Mouse (Mus musculus): ENCODE data around the gene Imp3. TPM values are rescaled to one million over a fixed set of nuclear protein-coding genes. Genes with fewer than 3 reads are reported as not detected.

Gene Imp3
- polyA plus RNA-seq, 1 experiment from 2014 or later = 80.3 TPM

- Histone ChIP-seq H3K9ac (replicated peaks; ENCODE audit: low read length) (no peak overlapping the region), H3K4me3 (ENCODE audit: low read depth, low read length) (no peak overlapping the region), H3K27ac (replicated peaks; ENCODE audit: low read depth, low read length) (no peak overlapping the region), H3K4me2 (ENCODE audit: low read depth, low read length) (no peak overlapping the region), H3K9me3 (replicated peaks; ENCODE audit: control insufficient read depth, low read length) (no peaks in the 10 kb centered on the region), H3K4me1 (ENCODE audit: control insufficient read depth, insufficient read depth, low read length) (no peaks in the 10 kb centered on the region), H3K36me3 (replicated peaks; ENCODE audit: control insufficient read depth, insufficient read depth, low read depth, low read length) (no peaks in the 10 kb centered on the region), H3K27me3 (ENCODE audit: control insufficient read depth, insufficient read depth, low read length) (no peaks in the 10 kb centered on the region)
- 91% methylated on average over 1 of the region's 1 CpGs for WGBS
- ATAC-seq (replicated peaks; ENCODE audit: insufficient number of reproducible peaks, low FRiP score, low TSS enrichment, low read depth) (no peak), DNase-seq (ENCODE audit: low spot score) (no peak)
Measured at GRCm38 (mm10) chr9:56953562-56953961, 16.3 kb downstream of the Imp3 start.

DNA sequence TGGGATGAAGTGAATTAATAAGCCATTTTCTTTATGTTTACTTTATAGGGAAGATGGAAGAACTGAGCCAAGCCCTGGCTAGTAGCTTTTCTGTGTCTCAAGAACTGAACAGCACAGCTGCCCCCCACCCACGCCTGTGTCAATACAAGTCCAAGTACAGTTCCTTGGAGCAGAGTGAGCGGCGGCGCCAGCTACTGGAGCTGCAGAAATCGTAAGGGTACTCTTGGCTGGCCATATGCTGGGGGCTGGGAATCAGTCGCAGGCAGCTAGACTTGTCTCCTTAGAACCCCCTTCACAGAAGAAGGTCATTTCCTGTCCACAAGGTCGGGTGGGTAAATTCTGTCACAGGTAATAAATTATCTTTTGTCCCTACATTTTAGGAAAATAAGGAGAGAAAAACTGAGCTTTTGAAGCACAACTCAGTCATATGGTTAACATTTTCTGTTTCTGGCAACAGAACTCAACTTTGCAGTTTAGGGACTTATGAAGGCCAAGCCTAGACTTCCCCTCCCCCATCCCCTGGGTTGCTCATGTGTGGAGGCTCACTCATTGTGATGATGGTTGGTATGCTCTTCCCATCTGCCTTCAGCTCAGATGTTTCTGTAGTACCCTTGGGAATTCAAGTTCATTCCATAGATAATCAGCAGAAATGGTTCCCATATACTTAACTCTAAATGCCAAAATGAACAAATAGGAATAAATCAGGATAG is 19.8 kb downstream of the Imp3 start:
- ATAC-seq (replicated peaks; ENCODE audit: insufficient number of reproducible peaks, low FRiP score, low TSS enrichment, low read depth) = no peak

DNA sequence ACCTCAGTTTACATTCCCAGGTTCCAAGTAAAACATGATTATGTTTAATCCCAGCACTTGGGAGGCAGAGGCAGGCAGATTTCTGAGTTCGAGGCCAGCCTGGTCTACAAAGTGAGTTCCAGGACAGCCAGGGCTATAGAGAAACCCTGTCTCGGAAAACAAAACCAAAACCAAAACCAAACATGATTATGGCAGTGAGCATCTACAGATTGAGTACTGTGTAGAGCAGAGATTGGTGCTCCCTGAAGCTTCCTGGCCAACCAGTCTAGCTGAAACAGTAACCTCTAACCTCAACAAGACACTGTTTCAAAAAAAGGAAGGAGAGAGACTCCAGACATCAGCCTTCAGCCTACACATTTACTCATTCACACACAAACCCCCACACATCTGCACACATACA is 21.4 kb downstream of the Imp3 start:
- DNase-seq (ENCODE audit: low spot score) (no peak), ATAC-seq (replicated peaks; ENCODE audit: insufficient number of reproducible peaks, low FRiP score, low TSS enrichment, low read depth) (no peak)
- Histone ChIP-seq H3K9ac (replicated peaks; ENCODE audit: low read length) (no peak overlapping the region), H3K36me3 (replicated peaks; ENCODE audit: control insufficient read depth, insufficient read depth, low read depth, low read length) (no peaks in the 10 kb centered on the region), H3K9me3 (replicated peaks; ENCODE audit: control insufficient read depth, low read length) (no peaks in the 10 kb centered on the region), H3K4me3 (ENCODE audit: low read depth, low read length) (no peak overlapping the region), H3K4me2 (ENCODE audit: low read depth, low read length) (no peak overlapping the region), H3K27me3 (ENCODE audit: control insufficient read depth, insufficient read depth, low read length) (no peaks in the 10 kb centered on the region), H3K27ac (replicated peaks; ENCODE audit: low read depth, low read length) (no peak overlapping the region), H3K4me1 (ENCODE audit: control insufficient read depth, insufficient read depth, low read length) (no peaks in the 10 kb centered on the region)
- WGBS = 88% methylated on average over 2 of the region's 2 CpGs

More for the DNA sequence above, 19.8 kb downstream of the Imp3 start:
- H3K4me1 ChIP-seq (ENCODE audit: control insufficient read depth, insufficient read depth, low read length) = no peaks in the 10 kb centered on the region
- H3K4me2 ChIP-seq (ENCODE audit: low read depth, low read length) = no peak overlapping the region
- H3K27ac ChIP-seq (replicated peaks; ENCODE audit: low read depth, low read length) = no peak overlapping the region
- no peaks in the 10 kb centered on the region for H3K36me3 ChIP-seq (replicated peaks; ENCODE audit: control insufficient read depth, insufficient read depth, low read depth, low read length)
- H3K4me3 ChIP-seq (ENCODE audit: low read depth, low read length) = no peak overlapping the region
- no peaks in the 10 kb centered on the region for H3K9me3 ChIP-seq (replicated peaks; ENCODE audit: control insufficient read depth, low read length)
- 75% methylated on average over 7 of the region's 7 CpGs for WGBS
- no peak overlapping the region for H3K9ac ChIP-seq (replicated peaks; ENCODE audit: low read length)
- DNase-seq (ENCODE audit: low spot score) = no peak
- H3K27me3 ChIP-seq (ENCODE audit: control insufficient read depth, insufficient read depth, low read length) = no peaks in the 10 kb centered on the region

DNA sequence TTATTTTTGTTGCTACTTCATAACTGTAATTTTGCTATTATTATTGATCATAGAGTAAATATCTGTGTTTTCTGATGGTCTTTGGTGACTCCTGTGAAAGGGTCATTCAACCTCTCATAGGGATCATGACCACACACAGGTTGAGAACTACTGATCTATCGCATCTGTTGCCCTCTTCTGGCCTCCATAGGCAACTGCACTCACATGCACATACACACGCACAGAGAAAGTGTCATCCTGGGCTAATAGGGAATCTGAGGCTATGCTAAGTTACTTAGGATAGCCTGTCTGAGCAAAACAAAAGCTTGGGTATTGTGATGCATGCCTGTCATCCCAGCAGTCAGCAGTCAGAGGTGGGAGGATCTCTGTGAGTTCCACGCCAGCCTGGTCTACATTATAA is 24.3 kb downstream of the Imp3 start:
- no peaks in the 10 kb centered on the region; the same call in 1 of the 2 replicates for H3K36me3 ChIP-seq (replicated peaks; ENCODE audit: control insufficient read depth, insufficient read depth, low read depth, low read length)

GRCm38 (mm10) chr9:56970158-56970557 is 32.9 kb downstream of the Imp3 start:
- DNase-seq (ENCODE audit: low spot score) (no peak), ATAC-seq (replicated peaks; ENCODE audit: insufficient number of reproducible peaks, low FRiP score, low TSS enrichment, low read depth) (no peak)
- H3K4me3 ChIP-seq (ENCODE audit: low read depth, low read length) = no peak overlapping the region
- H3K4me2 ChIP-seq (ENCODE audit: low read depth, low read length) = no peak overlapping the region
- H3K27ac ChIP-seq (replicated peaks; ENCODE audit: low read depth, low read length) = no peak overlapping the region
- 78% methylated on average over 2 of the region's 2 CpGs for WGBS
- no peaks in the 10 kb centered on the region for H3K4me1 ChIP-seq (ENCODE audit: control insufficient read depth, insufficient read depth, low read length)
- no peak overlapping the region for H3K9ac ChIP-seq (replicated peaks; ENCODE audit: low read length)
- no peaks in the 10 kb centered on the region for H3K9me3 ChIP-seq (replicated peaks; ENCODE audit: control insufficient read depth, low read length)
- no peaks in the 10 kb centered on the region for H3K27me3 ChIP-seq (ENCODE audit: control insufficient read depth, insufficient read depth, low read length)
- H3K36me3 ChIP-seq (replicated peaks; ENCODE audit: control insufficient read depth, insufficient read depth, low read depth, low read length) = no peaks in the 10 kb centered on the region

More for the DNA sequence above, 24.3 kb downstream of the Imp3 start:
- over 99% methylated on average over 3 of the region's 3 CpGs for WGBS
- H3K27ac ChIP-seq (replicated peaks; ENCODE audit: low read depth, low read length) = no peak overlapping the region
- no peaks in the 10 kb centered on the region for H3K27me3 ChIP-seq (ENCODE audit: control insufficient read depth, insufficient read depth, low read length)
- H3K4me3 ChIP-seq (ENCODE audit: low read depth, low read length) = no peak overlapping the region
- no peaks in the 10 kb centered on the region for H3K4me1 ChIP-seq (ENCODE audit: control insufficient read depth, insufficient read depth, low read length)
- H3K9me3 ChIP-seq (replicated peaks; ENCODE audit: control insufficient read depth, low read length) = no peaks in the 10 kb centered on the region
- no peak overlapping the region for H3K9ac ChIP-seq (replicated peaks; ENCODE audit: low read length)
- H3K4me2 ChIP-seq (ENCODE audit: low read depth, low read length) = no peak overlapping the region
- ATAC-seq (replicated peaks; ENCODE audit: insufficient number of reproducible peaks, low FRiP score, low TSS enrichment, low read depth) = no peak
- no peak for DNase-seq (ENCODE audit: low spot score)

DNA sequence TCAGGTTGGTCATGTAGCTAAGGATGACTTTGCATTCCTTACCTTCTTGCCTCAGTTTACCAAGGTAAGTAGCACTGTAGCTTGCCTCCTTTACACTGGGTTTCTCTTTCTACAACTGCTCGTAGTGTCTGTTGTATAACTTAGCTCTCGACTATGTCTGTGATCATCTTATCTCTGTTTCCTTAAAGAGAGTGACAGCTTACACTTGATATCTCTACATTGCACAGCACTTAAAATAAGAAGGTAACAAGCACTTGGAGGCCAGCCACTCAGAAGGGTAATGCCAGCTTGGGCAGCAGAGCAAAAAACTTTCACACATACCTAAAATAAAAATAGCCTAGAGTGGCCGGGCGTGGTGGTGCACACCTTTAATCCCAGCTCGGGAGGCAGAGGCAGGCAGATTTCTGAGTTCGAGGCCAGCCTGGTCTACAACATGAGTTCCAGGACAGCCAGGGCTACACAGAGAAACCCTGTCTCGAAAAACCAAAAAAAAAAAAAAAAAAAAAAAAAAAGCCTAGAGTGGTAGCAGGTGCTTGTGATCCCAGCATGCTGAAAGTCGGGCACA is 36.8 kb downstream of the Imp3 start:
- WGBS = 86% methylated on average over 7 of the region's 8 CpGs
- H3K4me1 ChIP-seq (ENCODE audit: control insufficient read depth, insufficient read depth, low read length) = no peaks in the 10 kb centered on the region
- no peak overlapping the region for H3K4me2 ChIP-seq (ENCODE audit: low read depth, low read length)
- H3K27ac ChIP-seq (replicated peaks; ENCODE audit: low read depth, low read length) = no peak overlapping the region
- no peaks in the 10 kb centered on the region for H3K36me3 ChIP-seq (replicated peaks; ENCODE audit: control insufficient read depth, insufficient read depth, low read depth, low read length)
- H3K9ac ChIP-seq (replicated peaks; ENCODE audit: low read length) = no peak overlapping the region
- no peak for ATAC-seq (replicated peaks; ENCODE audit: insufficient number of reproducible peaks, low FRiP score, low TSS enrichment, low read depth)
- no peak overlapping the region for H3K4me3 ChIP-seq (ENCODE audit: low read depth, low read length)
- no peak for DNase-seq (ENCODE audit: low spot score)
- H3K27me3 ChIP-seq (ENCODE audit: control insufficient read depth, insufficient read depth, low read length) = no peaks in the 10 kb centered on the region
- no peaks in the 10 kb centered on the region for H3K9me3 ChIP-seq (replicated peaks; ENCODE audit: control insufficient read depth, low read length)

DNA sequence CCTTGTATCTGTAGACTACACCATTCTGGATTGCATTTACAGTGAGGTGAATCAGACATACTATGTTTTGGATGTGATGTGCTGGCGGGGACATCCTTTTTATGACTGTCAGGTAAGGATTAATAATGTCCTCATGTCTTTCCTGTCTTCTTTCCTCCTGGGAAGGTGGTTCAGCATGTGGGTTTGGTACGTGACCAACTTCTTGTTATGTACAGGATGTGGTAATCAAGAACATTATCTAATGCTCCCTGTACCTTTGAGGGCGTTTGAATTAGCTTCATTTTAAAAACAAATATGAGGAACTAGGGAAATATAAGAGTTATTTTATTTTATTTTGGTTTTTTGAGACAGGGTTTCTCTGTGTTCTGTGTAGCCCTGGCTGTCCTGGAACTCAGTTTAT is 37.9 kb downstream of the Imp3 start:
- Histone ChIP-seq H3K27ac (replicated peaks; ENCODE audit: low read depth, low read length) (no peak overlapping the region), H3K4me1 (ENCODE audit: control insufficient read depth, insufficient read depth, low read length) (no peaks in the 10 kb centered on the region), H3K36me3 (replicated peaks; ENCODE audit: control insufficient read depth, insufficient read depth, low read depth, low read length) (no peaks in the 10 kb centered on the region), H3K9me3 (replicated peaks; ENCODE audit: control insufficient read depth, low read length) (no peaks in the 10 kb centered on the region), H3K4me2 (ENCODE audit: low read depth, low read length) (no peak overlapping the region), H3K27me3 (ENCODE audit: control insufficient read depth, insufficient read depth, low read length) (no peaks in the 10 kb centered on the region), H3K4me3 (ENCODE audit: low read depth, low read length) (no peak overlapping the region), H3K9ac (replicated peaks; ENCODE audit: low read length) (no peak overlapping the region)
- no peak for ATAC-seq (replicated peaks; ENCODE audit: insufficient number of reproducible peaks, low FRiP score, low TSS enrichment, low read depth)
- DNase-seq (ENCODE audit: low spot score) = no peak
- 81% methylated on average over 3 of the region's 3 CpGs for WGBS

DNA sequence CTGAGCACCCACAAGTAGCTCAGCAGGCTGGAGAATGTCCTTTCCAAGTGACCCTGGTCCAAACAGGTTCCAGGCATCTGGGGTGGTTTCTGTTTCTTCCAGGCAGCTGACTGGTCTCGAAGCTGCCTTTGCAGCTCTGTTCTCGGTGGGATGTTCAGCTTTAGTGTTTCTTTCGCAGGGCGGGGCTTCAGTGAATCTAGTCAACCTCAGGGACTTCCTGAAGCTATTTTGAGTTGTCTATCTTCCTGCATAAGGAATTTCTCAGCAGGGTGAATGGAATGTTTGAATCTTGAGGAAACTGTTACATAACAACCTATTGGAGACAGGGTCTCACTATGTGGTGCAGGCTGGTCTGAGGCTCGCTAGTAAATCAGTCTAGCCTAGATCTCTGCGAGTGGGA is 42.9 kb downstream of the Imp3 start:
- ATAC-seq (replicated peaks; ENCODE audit: insufficient number of reproducible peaks, low FRiP score, low TSS enrichment, low read depth) = no peak
- 89% methylated on average over 6 of the region's 6 CpGs for WGBS

More for the DNA sequence above, 42.9 kb downstream of the Imp3 start:
- H3K27me3 ChIP-seq (ENCODE audit: control insufficient read depth, insufficient read depth, low read length) = no peaks in the 10 kb centered on the region
- no peaks in the 10 kb centered on the region for H3K36me3 ChIP-seq (replicated peaks; ENCODE audit: control insufficient read depth, insufficient read depth, low read depth, low read length)
- H3K27ac ChIP-seq (replicated peaks; ENCODE audit: low read depth, low read length) = no peak overlapping the region
- no peak overlapping the region for H3K9ac ChIP-seq (replicated peaks; ENCODE audit: low read length)
- no peak overlapping the region for H3K4me3 ChIP-seq (ENCODE audit: low read depth, low read length)
- H3K4me1 ChIP-seq (ENCODE audit: control insufficient read depth, insufficient read depth, low read length) = no peaks in the 10 kb centered on the region
- no peak overlapping the region for H3K4me2 ChIP-seq (ENCODE audit: low read depth, low read length)
- no peak for DNase-seq (ENCODE audit: low spot score)
- no peaks in the 10 kb centered on the region for H3K9me3 ChIP-seq (replicated peaks; ENCODE audit: control insufficient read depth, low read length)

Data from embryonic facial prominence, embryonic 11.5 days (tissue).